Mouse (Mus musculus): Measurements from ENCODE around the gene Tesc. TPM values are rescaled to one million over a fixed set of nuclear protein-coding genes. Genes with fewer than 3 reads are reported as not detected.

The Tesc gene
- total RNA-seq, 2 experiments from 2014 or later: 92.5 to 93.1 TPM

DNA sequence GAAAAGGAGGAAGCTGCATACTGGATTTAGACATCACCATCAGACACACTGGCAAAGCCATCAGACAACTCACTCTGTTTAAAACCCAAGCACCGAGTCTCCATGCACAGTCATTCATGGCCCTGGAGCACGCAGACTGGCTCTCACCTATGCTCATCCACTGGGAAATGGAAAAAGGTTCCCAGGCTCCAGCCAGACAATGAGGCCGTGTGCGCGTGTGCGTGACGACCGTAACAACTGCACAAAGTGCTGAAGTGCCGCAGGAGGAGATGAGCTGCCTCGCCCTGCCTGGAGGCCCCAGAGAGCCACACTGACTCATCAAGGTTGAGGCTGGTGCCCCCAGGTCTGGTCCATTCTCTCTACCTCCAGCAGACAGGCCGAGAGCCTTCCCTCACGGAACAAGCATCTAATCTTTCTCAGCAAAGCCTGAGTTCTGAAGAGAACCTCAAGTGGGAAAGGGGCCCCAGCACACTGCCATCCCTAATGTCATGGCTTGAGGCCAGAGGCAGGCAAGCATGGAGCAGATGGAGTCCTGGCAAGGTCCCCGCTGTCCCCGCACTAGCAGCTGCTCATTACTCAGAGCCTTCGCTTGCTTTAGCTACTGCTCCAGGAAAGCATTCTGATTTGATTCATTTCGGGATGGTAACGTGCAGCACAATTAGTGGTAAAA lies 80.7 kb downstream of the Tesc start:
- peak; percentile 61 to 64 for DNase-seq

DNA sequence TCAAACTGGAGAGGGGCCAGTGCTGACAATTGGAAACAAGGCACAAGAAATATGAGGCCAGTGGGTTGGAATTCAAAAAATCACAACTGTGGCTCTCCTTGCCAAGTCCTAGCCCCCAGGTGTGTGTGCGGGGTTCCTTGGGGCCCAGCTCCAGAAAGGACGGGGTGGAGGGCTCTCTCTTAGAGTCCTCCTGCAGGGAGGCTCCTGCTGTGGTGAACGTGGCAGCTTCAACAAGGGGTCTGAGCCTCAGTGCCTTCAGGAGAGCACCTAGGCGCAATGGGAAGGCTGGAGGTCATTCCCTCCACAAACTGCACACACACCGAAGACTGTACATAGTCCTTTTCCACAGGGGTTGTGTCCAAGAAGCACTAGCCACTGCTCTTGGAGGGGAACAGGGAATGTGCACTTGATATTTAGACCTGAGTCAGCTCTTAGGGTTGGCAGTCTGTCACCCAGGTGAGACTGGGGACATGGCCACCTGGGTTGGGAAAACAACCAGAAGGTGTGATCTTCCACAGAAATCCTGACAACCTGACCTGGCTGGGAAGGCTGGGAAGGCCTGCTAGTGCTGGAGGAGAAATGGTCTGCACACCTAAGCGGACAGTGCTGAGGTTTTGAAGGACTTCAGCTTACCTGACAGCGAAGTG lies 81.4 kb downstream of the Tesc start:
- DNase-seq: no peak

Other genes with a start within 250 kb of the Tesc start
- gene Nos1, start 246.7 kb upstream of the Tesc start, total RNA-seq (2021): 10 to 100 TPM; 65.0 to 69.8 TPM
- gene Fbxo21, start 51.0 kb upstream of the Tesc start, total RNA-seq (2021): 100 to 1,000 TPM; 145 to 152 TPM
- 10 to 100 TPM; 35.2 to 37.7 TPM for gene Fbxw8, start 127.7 kb downstream of the Tesc start, total RNA-seq (2021)
- 10 to 100 TPM; 38.0 to 40.2 TPM for gene Hrk, start 136.9 kb downstream of the Tesc start, total RNA-seq (2021)
- 10 to 100 TPM; 71.5 to 72.2 TPM for gene Rnft2, start 217.4 kb downstream of the Tesc start, total RNA-seq (2021)
- 10 to 100 TPM; 16.5 to 16.7 TPM for gene 2410131K14Rik, start 217.5 kb downstream of the Tesc start, total RNA-seq (2021)